Mouse (Mus musculus): ENCODE results near the gene Abca17.
A peak's percentile ranks its signal among the peaks of the same experiment; 100 is the strongest.

The Abca17 gene

DNA sequence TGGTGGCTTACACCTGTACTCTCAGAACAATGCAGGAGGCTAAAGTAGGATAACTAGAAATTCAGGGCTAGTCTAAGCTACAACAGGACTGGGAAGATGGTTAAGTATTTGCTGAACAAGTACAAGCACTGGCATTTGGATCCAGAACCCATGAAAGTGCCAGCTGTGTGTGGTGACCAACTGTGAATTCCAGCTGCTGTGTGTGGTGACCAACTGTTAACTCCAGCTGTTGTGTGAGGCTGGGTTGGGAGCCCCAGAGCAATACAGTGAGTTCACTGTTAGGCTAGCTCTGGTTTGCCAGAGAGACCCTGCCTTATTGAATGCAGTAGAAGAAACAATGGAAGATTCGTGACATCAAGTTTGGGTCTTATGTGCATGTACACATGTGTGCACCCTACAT is 114.4 kb downstream of the Abca17 start:
- DNase-seq (ENCODE audit: low spot score): no peak

DNA sequence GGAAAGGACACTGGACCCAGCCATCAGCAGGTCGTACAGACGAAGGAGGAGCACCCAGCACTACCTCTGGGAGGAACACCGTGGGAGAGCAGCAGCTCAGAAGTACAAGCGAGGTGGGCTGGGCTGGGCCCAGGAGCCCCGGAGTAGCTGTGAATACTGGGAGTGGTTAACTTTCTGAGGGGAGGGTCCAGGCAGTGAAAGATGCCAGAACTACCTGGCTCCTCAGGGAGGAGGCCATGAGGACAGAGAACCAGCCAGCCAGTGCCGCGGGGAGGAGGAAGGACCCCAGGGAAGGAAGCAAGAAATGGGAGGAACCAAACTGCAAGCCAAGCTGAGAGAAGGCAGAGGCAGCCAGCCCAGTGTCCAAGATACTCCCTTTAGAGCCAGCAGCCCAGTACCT is 122.9 kb downstream of the Abca17 start:
- DNase-seq (ENCODE audit: low spot score): no peak

- DNase-seq (ENCODE audit: low spot score): no peak
Measured at GRCm38 (mm10) chr17:24226721-24227120, 124.1 kb downstream of the Abca17 start.

DNA sequence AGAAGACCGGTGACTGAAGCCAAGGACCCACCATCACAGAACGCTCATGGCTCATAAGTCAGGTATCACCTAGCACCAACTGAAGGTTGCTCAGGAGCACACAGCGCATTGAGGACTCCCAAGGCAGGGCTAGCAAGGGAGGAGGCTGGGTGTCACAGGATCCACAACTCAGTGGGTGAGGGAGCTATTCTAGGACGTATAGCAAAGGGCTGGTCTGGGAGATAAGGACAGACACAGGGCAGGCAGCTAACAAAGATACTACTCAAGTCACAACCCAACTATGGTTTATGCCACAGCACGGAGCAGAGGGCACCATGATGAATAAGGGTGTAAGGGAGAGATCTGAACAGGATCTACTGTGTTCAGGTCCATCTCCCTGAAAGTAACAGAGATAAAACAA is 125.0 kb downstream of the Abca17 start:
- DNase-seq (ENCODE audit: low spot score): no peak

DNA sequence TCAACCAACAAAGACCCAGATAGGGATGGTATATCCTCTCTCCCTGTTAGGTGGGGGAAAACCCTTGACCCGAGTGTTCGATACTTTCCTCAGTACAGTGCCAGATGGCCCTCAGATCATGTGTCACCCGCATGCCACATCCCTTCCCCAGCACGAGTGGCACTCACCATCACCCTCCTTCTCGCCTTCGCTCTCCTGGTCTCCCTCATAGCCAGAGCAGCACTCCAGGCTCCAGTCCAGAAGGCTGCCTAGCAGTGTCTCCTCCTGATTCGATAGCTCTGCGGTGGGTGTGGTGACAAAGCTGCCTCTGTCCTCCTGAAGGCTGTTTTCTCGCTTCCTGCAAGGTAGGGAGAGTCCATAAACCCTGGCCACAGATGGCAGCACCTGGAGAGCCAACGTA is 126.1 kb downstream of the Abca17 start:
- DNase-seq (ENCODE audit: low spot score): no peak

DNA sequence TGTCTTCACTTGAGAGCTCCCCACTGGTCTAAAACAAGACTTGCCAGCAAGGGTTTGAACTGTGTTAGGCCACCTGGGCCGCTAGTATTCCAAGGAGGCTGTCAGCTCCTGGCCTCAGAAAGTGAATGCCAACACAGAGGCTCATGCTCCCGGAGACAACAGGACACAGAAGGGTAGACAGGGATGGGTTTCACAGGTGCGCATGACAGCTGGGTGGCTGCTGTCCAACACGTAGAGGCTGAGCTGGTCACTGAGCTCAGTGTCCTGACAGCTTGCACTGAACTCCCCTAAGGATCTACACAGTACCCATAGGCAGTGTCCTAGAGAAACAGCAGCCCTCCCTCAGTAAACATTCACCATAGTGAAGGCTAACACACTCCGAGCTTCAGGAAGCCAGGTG is 127.4 kb downstream of the Abca17 start:
- DNase-seq (ENCODE audit: low spot score): no peak

DNA sequence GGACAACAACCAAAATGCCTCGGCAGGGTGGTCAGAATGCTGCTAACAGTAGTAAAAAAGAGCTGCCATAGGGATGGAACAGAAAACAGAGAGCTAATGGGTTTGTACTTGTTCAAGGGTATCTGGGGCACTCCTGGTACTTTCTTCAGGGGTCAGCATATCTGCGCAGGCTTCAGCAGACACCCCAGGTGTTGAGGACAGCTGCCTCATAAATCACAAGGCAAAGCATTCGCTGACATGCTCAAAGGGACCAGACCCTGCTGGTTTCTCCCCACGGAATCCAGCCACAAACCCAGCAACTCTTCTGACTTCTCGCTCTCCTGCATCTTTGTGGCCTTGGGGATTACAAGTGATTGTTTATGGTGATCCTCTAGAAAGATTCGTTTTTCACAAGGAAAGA is 128.2 kb downstream of the Abca17 start:
- DNase-seq (ENCODE audit: low spot score): no peak

DNA sequence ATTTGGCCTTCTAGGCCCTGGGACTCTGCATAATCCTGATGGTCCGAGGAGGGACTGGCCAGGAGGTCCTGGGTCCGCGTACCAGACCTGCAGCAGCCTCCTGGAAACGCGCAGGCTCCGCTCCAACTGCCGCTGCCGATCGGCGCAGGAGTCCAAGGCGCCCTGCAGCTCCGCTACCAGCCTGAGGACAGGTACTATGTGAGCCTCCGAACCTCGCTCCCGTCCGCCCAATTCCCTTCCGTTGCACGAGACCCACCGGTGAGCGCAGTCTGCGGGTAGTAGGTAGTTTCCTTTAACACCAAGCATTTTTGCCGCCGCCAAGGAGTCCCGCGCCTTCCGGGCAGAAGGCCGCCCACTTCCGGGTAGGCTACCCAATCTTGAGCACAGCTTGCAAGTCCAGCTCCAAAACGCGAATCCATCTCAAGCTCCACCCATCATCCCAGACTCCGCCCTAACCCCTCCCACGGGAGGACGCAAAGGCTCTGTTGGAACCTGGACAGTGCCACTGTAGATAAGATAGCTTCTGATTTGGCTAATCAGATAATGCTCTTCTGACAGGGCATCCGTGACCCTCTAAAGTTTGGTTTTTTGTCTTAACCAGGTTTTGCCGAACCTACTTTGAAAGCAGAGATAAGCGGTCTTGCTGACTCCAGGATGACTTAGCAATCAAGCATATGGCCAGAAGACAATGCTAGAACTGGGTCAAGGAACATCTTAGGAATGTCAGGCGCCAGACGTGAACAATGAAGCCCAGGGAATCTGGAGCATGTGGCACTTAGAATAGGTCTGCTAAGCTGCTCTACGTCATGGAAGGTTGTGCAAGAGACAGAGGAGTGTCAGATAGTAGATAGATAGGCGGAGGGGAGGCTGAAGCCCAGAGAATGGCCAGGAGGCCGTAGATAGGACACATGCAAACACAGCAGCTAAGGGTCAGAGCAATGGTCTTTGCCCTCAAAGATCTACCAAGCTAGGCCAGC is 130.1 kb downstream of the Abca17 start, which contains the start of gene Tedc2:
Gene Tedc2, minus strand, starts transcription at position 417 of the 977 bp plus-strand sequence.
- DNase-seq (ENCODE audit: low spot score): peak; percentile 94

DNA sequence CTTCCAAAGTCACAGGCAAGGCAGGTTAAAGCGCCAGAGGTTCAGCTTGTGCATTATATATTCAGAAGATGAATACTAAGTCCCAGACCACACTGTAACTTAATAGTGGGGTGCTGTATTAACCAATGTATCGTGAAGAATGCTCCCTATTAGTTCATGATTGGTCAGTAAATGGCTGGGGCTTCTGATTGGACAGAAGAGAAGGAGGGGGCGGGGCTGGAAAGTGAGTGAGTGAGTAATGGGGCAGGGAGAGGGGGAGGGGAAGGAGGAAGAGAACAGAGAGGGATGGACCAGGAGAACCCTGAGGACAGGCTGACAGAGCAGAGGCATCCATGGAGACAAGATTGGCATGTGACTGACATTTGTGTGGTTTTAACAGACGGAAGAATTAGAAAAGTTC is 134.0 kb downstream of the Abca17 start:
- no peak for DNase-seq (ENCODE audit: low spot score)

All from urinary bladder, postnatal 14 days (tissue).